Mouse (Mus musculus): ENCODE data around the gene Dock2. TPM values are rescaled to one million over a fixed set of nuclear protein-coding genes. Genes with fewer than 3 reads are reported as not detected.

The Dock2 gene
- polyA plus RNA-seq (2012; ENCODE audit: low replicate concordance), result 6.0 and 10.5 TPM in 2 replicates

DNA sequence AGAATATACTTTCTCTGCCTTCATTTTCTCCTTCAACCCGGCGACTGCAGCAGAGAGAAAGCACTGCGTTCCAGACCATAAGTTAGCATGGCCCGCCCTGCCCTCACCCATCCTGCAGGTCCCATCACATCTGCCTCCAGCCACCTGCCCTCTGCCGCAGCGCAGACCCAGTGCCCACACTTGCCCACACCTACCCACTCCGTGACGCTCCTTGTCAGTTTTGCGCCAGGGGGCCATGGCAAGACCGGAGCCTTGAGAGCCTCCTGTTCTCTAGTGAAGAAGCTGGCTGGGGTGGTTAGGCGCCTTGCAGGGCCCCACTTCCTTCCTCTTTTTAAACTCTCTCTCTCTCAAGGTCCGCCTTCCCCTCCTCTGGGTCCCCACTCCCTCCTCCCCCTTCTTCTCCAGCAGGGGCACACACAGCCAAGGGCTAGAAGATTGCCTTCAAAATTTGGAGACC, at the start of gene Dock2:
Gene Dock2, minus strand, starts transcription at position 306 of the 457 bp plus-strand sequence.

GRCm38 (mm10) chr11:34314534-34315379, 468.9 kb downstream of the Dock2 start, which contains the start of gene Fam196b:
Gene Fam196b, plus strand, starts transcription at chr11:34314822.

GRCm38 (mm10) chr11:34207989-34208388, 575.7 kb downstream of the Dock2 start, which contains the start of gene Foxi1:
Gene Foxi1, minus strand, starts transcription at chr11:34208089.

Other genes starting within 250 kb of the Dock2 start
- gene Spdl1, start 49.7 kb upstream of the Dock2 start, polyA plus RNA-seq (2012; ENCODE audit: low replicate concordance), result 0.39 and 1.9 TPM in 2 replicates